Mouse (Mus musculus): ENCODE data around the gene Slc2a4. TPM values are rescaled to one million over a fixed set of nuclear protein-coding genes. Genes with fewer than 3 reads are reported as not detected.

Gene Slc2a4
- polyA plus RNA-seq, 1 experiment from 2014 or later = 34.1 TPM

GRCm38 (mm10) chr11:69952274-69952673, 4.3 kb upstream of the Slc2a4 start:
- H3K9me3 ChIP-seq = no peaks in the 10 kb centered on the region
- H3K27me3 ChIP-seq = no peaks in the 10 kb centered on the region; the same call in 1 of the 2 replicates
- no peak overlapping the region for H3K4me2 ChIP-seq
- H3K4me1 ChIP-seq (replicated peaks) = peaks cover 6% of the 10 kb centered on the region; the same call in 1 of the 2 replicates
- H3K9ac ChIP-seq (replicated peaks) = no peak overlapping the region
- WGBS = 60% methylated on average over 1 of the region's 1 CpGs
- no peak overlapping the region for H3K4me3 ChIP-seq (replicated peaks)
- no peak for ATAC-seq (ENCODE audit: insufficient number of reproducible peaks, insufficient read depth, low FRiP score, low TSS enrichment, low read depth)
- no peaks in the 10 kb centered on the region for H3K36me3 ChIP-seq
- H3K27ac ChIP-seq = no peak overlapping the region

- no peaks in the 10 kb centered on the region; the same call in 1 of the 2 replicates for H3K27me3 ChIP-seq
- peaks cover 6% of the 10 kb centered on the region for H3K36me3 ChIP-seq
- no peak for ATAC-seq (ENCODE audit: insufficient number of reproducible peaks, insufficient read depth, low FRiP score, low TSS enrichment, low read depth)
- no peak overlapping the region for H3K4me2 ChIP-seq
- WGBS = 45% methylated on average over 4 of the region's 4 CpGs
- H3K9me3 ChIP-seq = no peaks in the 10 kb centered on the region
- H3K4me3 ChIP-seq (replicated peaks) = no peak overlapping the region
- H3K4me1 ChIP-seq (replicated peaks) = peaks cover 19% of the 10 kb centered on the region
- H3K9ac ChIP-seq (replicated peaks) = no peak overlapping the region
- no peak overlapping the region for H3K27ac ChIP-seq
Measured at GRCm38 (mm10) chr11:69950807-69951459, 2.9 kb upstream of the Slc2a4 start.

GRCm38 (mm10) chr11:69948763-69949150, 769 bp upstream of the Slc2a4 start:
- Histone ChIP-seq H3K27me3 (no peaks in the 10 kb centered on the region), H3K4me1 (replicated peaks) (peaks cover 24% of the 10 kb centered on the region), H3K9ac (replicated peaks) (peak overlapping the region; percentile 74), H3K9me3 (no peaks in the 10 kb centered on the region), H3K27ac (peak overlapping the region; percentile 96), H3K36me3 (peaks cover 27% of the 10 kb centered on the region), H3K4me2 (peak overlapping the region; percentile 80), H3K4me3 (replicated peaks) (peak overlapping the region; percentile 57)
- 0% methylated on average over 14 of the region's 14 CpGs for WGBS
- peak; percentile 49 for ATAC-seq (ENCODE audit: insufficient number of reproducible peaks, insufficient read depth, low FRiP score, low TSS enrichment, low read depth)

GRCm38 (mm10) chr11:69947337-69948065, 487 bp downstream of the Slc2a4 start:
- Histone ChIP-seq H3K27me3 (no peaks in the 10 kb centered on the region), H3K9ac (replicated peaks) (peak overlapping the region; percentile 74), H3K4me3 (replicated peaks) (peak overlapping the region; percentile 57), H3K4me2 (peak overlapping the region; percentile 80), H3K27ac (peak overlapping the region; percentile 96), H3K4me1 (replicated peaks) (peaks cover 24% of the 10 kb centered on the region), H3K36me3 (peaks cover 39% of the 10 kb centered on the region), H3K9me3 (no peaks in the 10 kb centered on the region)
- WGBS = under 1% methylated on average over 29 of the region's 29 CpGs
- peak; percentile 38 for ATAC-seq (ENCODE audit: insufficient number of reproducible peaks, insufficient read depth, low FRiP score, low TSS enrichment, low read depth)

- peak overlapping the region; percentile 96; the same call in 1 of the 2 replicates for H3K27ac ChIP-seq
- H3K4me1 ChIP-seq (replicated peaks) = peaks cover 27% of the 10 kb centered on the region
- no peaks in the 10 kb centered on the region for H3K27me3 ChIP-seq
- peak overlapping the region; percentile 80 for H3K4me2 ChIP-seq
- ATAC-seq (ENCODE audit: insufficient number of reproducible peaks, insufficient read depth, low FRiP score, low TSS enrichment, low read depth) = no peak
- 89% methylated on average over 18 of the region's 18 CpGs for WGBS
- H3K36me3 ChIP-seq = peaks cover 51% of the 10 kb centered on the region
- H3K9ac ChIP-seq (replicated peaks) = peak overlapping the region; percentile 74; the same call in 1 of the 2 replicates
- peak overlapping the region; percentile 57 for H3K4me3 ChIP-seq (replicated peaks)
- H3K9me3 ChIP-seq = no peaks in the 10 kb centered on the region
Measured at GRCm38 (mm10) chr11:69945997-69946891, 1.7 kb downstream of the Slc2a4 start.

GRCm38 (mm10) chr11:69945216-69945615, 2.8 kb downstream of the Slc2a4 start:
- no peak overlapping the region for H3K27ac ChIP-seq
- no peak overlapping the region for H3K4me2 ChIP-seq
- H3K9ac ChIP-seq (replicated peaks) = no peak overlapping the region

GRCm38 (mm10) chr11:69940962-69941361, 7.0 kb downstream of the Slc2a4 start:
- H3K9me3 ChIP-seq = no peaks in the 10 kb centered on the region
- H3K27me3 ChIP-seq = peaks cover 14% of the 10 kb centered on the region

More at GRCm38 (mm10) chr11:69945216-69945615, 2.8 kb downstream of the Slc2a4 start:
- Histone ChIP-seq H3K4me1 (replicated peaks) (peaks cover 27% of the 10 kb centered on the region), H3K36me3 (peaks cover 53% of the 10 kb centered on the region), H3K9me3 (no peaks in the 10 kb centered on the region), H3K4me3 (replicated peaks) (no peak overlapping the region), H3K27me3 (no peaks in the 10 kb centered on the region)
- no peak for ATAC-seq (ENCODE audit: insufficient number of reproducible peaks, insufficient read depth, low FRiP score, low TSS enrichment, low read depth)
- WGBS = 72% methylated on average over 13 of the region's 13 CpGs

GRCm38 (mm10) chr11:69939731-69940130, 8.3 kb downstream of the Slc2a4 start:
- Histone ChIP-seq H3K4me2 (no peak overlapping the region), H3K9me3 (no peaks in the 10 kb centered on the region), H3K9ac (replicated peaks) (no peak overlapping the region), H3K27ac (no peak overlapping the region), H3K4me3 (replicated peaks) (no peak overlapping the region), H3K27me3 (peaks cover 18% of the 10 kb centered on the region), H3K36me3 (peaks cover 35% of the 10 kb centered on the region), H3K4me1 (replicated peaks) (peaks cover 39% of the 10 kb centered on the region)
- no peak for ATAC-seq (ENCODE audit: insufficient number of reproducible peaks, insufficient read depth, low FRiP score, low TSS enrichment, low read depth)
- 97% methylated on average over 17 of the region's 17 CpGs for WGBS

More at GRCm38 (mm10) chr11:69940962-69941361, 7.0 kb downstream of the Slc2a4 start:
- Histone ChIP-seq H3K27ac (no peak overlapping the region), H3K4me1 (replicated peaks) (peaks cover 37% of the 10 kb centered on the region), H3K9ac (replicated peaks) (no peak overlapping the region; the same call in 1 of the 2 replicates), H3K36me3 (peaks cover 48% of the 10 kb centered on the region), H3K4me2 (no peak overlapping the region), H3K4me3 (replicated peaks) (no peak overlapping the region)
- WGBS = 77% methylated on average over 4 of the region's 4 CpGs
- no peak for ATAC-seq (ENCODE audit: insufficient number of reproducible peaks, insufficient read depth, low FRiP score, low TSS enrichment, low read depth)

GRCm38 (mm10) chr11:69939181-69939580, 8.8 kb downstream of the Slc2a4 start:
- no peak overlapping the region for H3K4me3 ChIP-seq (replicated peaks)
- H3K4me2 ChIP-seq = no peak overlapping the region
- H3K4me1 ChIP-seq (replicated peaks) = peaks cover 39% of the 10 kb centered on the region
- peaks cover 18% of the 10 kb centered on the region for H3K27me3 ChIP-seq
- H3K36me3 ChIP-seq = peaks cover 30% of the 10 kb centered on the region
- H3K27ac ChIP-seq = no peak overlapping the region
- no peaks in the 10 kb centered on the region for H3K9me3 ChIP-seq
- no peak for ATAC-seq (ENCODE audit: insufficient number of reproducible peaks, insufficient read depth, low FRiP score, low TSS enrichment, low read depth)
- no peak overlapping the region for H3K9ac ChIP-seq (replicated peaks)
- WGBS = 67% methylated on average over 5 of the region's 5 CpGs

GRCm38 (mm10) chr11:69938401-69938979, 9.5 kb downstream of the Slc2a4 start:
- Histone ChIP-seq H3K36me3 (peaks cover 24% of the 10 kb centered on the region), H3K9ac (replicated peaks) (peak overlapping the region; percentile 23; the same call in 1 of the 2 replicates), H3K27ac (no peak overlapping the region), H3K4me2 (peak overlapping the region; percentile 17; the same call in 1 of the 2 replicates), H3K4me3 (replicated peaks) (peak overlapping the region; percentile 12; the same call in 1 of the 2 replicates), H3K9me3 (no peaks in the 10 kb centered on the region), H3K4me1 (replicated peaks) (peaks cover 39% of the 10 kb centered on the region), H3K27me3 (peaks cover 18% of the 10 kb centered on the region)
- 26% methylated on average over 9 of the region's 9 CpGs for WGBS
- no peak for ATAC-seq (ENCODE audit: insufficient number of reproducible peaks, insufficient read depth, low FRiP score, low TSS enrichment, low read depth)
